Mouse (Mus musculus) embryonic fibroblast, embryonic 13.5 days (primary cell): ENCODE data around the gene Kif24.

Experiments used
- CTCF ChIP-seq: IDR thresholded peaks from 2 replicates; pipeline ENCODE4 v1.5.1; 2011; ENCODE audit warnings: mild to moderate bottlenecking, control low read depth, low read length, moderate library complexity, borderline replicate concordance; ENCODE audit not compliant: insufficient read depth
- POLR2A ChIP-seq: IDR thresholded peaks from 2 replicates; pipeline ENCODE4 v1.6.1; 2011; ENCODE audit warnings: low read depth, mild to moderate bottlenecking, control low read depth, low read length, moderate library complexity

DNA sequence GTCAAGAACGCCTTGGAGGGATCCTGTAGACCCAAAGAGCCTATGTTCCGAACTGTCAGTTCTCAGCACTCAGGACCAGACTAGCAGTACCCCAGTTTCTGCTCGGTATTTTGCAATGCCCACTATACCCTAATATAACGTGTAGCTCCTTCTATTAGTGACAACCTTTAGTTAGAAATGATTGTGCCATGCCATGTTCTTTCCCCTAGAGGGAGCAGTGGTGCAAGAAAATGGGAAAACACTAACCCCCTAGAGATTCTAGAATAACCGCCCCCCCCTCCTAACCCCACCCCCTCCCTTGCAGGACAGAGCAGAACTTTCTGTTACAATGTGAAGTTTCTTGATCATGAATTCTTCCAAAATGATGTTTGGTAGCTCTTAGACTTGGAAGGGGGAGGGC, 39.6 kb upstream of the Kif24 start:
- TF ChIP-seq CTCF: no peak
- TF ChIP-seq POLR2A: no peak
